Mouse (Mus musculus) heart, adult 2 months (tissue): ENCODE data around the gene Ctsz. TPM values are rescaled to one million over a fixed set of nuclear protein-coding genes. Genes with fewer than 3 reads are reported as not detected.
A peak's percentile ranks its signal among the peaks of the same experiment; 100 is the strongest.

ENCODE experiments used
- DNase-seq, 2 experiments: peaks; one replicate each; pipeline ENCODE4 v3.0.0; 2021
- H3K27ac ChIP-seq: fragments of 200-600 bp; 2 replicates; pipeline ENCODE4 v1.8.1; 2022
- H3K27me3 ChIP-seq: fragments of 200-500 bp; 2 replicates; pipeline ENCODE4 v1.6.1; 2012; ENCODE audit warnings: mild to moderate bottlenecking, low read length, inconsistent platforms, mixed read lengths; ENCODE audit not compliant: control insufficient read depth, insufficient read depth
- H3K36me3 ChIP-seq: fragments of 200-500 bp; 2 replicates; pipeline ENCODE4 v1.6.1; 2012; ENCODE audit warnings: low read length, inconsistent platforms; ENCODE audit not compliant: control insufficient read depth, insufficient read depth
- H3K4me1 ChIP-seq: fragments of 200-500 bp; 2 replicates; pipeline ENCODE4 v1.6.1; 2011; ENCODE audit warnings: low read length; ENCODE audit not compliant: control insufficient read depth, insufficient read depth
- H3K4me3 ChIP-seq: fragments of 200-600 bp; 2 replicates; pipeline ENCODE4 v1.8.1; 2022
- H3K79me2 ChIP-seq: fragments of 200-500 bp; replicated peaks from 2 replicates; pipeline ENCODE4 v1.6.1; 2012; ENCODE audit warnings: mild to moderate bottlenecking, inconsistent platforms, low read length, moderate library complexity, mixed read lengths; ENCODE audit not compliant: control insufficient read depth, insufficient read depth
- H3K9ac ChIP-seq: fragments of 200-500 bp; 2 replicates; pipeline ENCODE4 v1.6.1; 2012; ENCODE audit warnings: low read depth, mild to moderate bottlenecking, control low read depth, inconsistent platforms, low read length, mixed read lengths
- CTCF ChIP-seq: fragments of 200-600 bp; IDR thresholded peaks from 2 replicates; pipeline ENCODE4 v1.8.1; 2022; ENCODE audit warnings: antibody characterized with exemption, mild to moderate bottlenecking, moderate library complexity
- EP300 ChIP-seq: fragments of 200-500 bp; IDR thresholded peaks from 2 replicates; pipeline ENCODE4 v1.6.1; 2011; ENCODE audit warnings: low read depth, low read length, control low read depth; ENCODE audit not compliant: insufficient read depth
- POLR2A ChIP-seq: fragments of 200-500 bp; IDR thresholded peaks from 2 replicates; pipeline ENCODE4 v1.6.1; 2011; ENCODE audit warnings: mild to moderate bottlenecking, low read depth, low read length, control low read depth; ENCODE audit not compliant: insufficient read depth
- WGBS: fragments of 180-500 bp; shearing (Covaris S2); methylation state at CpG from one replicate; pipeline ENCODE4 v1.1.7; 2018; 5-methylcytosine and 5-hydroxymethylcytosine counted together
- intact Hi-C: fragments of 180-260 bp; cut with DNase I; formaldehyde crosslinking; loops from one replicate; pipeline ENCODE4 v1.15.1; 2025
- long read RNA-seq: library from polyadenylated mRNA; stranded (forward); transcript quantifications from one replicate; pipeline ENCODE4 v2.0.0, GENCODE M21; 2021
- polyA plus RNA-seq: library from polyadenylated mRNA; depleted of rRNA; stranded (reverse); fragments of >200 nt; gene quantifications from 2 replicates; pipeline ENCODE4 v1.2.3, GENCODE M21; 2012; rRNA removed
- total RNA-seq, 2 experiments: library from RNA; stranded (reverse); gene quantifications; 2 replicates each; pipeline ENCODE4 v1.2.3; 2021

Ctsz gene
- total RNA-seq: 10 to 100 TPM; 31.1 to 34.4 TPM
- 49.5 and 59.5 TPM in 2 replicates for polyA plus RNA-seq
- long read RNA-seq, transcript Ctsz-201 (6 exons, 1,441 nt): major isoform, 41 of 43 reads
- long read RNA-seq, partial matches to known transcripts: 0 of 43 reads
- long read RNA-seq, other reads (novel, unspliced or antisense): 2 of 43 reads

DNA sequence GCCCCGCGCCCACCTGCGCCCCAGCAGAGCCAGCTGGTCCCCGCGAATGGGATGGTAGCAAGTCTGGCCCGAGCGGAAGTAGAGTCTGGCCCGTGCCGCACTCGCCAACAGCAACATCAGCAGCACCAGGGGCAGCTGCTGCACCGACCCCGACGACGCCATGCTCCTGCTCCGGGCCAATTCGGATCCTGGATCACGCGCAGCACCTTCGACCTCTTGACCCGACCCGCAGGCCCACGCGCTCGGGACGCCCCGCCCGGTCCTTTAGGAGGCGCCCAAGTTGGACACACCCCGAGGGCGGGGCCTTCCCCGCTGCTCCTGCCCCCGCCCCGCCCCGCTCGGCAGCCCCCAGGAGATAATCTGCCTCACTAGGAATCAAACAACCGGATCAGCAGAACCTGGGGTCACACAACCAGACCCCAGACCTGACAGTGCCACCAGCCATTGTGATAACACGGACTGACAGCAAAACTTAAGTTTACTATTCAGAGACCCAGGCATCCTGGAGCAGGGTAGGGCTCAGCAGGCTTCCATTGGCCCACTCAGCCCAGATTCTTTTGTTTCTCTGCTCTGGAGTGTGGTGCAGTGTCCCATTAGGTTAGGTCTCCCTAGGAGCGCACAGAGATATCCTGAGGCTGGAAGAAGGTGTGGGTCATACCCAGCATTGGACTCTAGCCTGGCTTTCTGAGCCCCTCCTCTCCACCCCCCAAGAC lies at the start of gene Ctsz:
Ctsz (minus strand) TSS at position 303 of the 713 bp plus-strand sequence.
- H3K9ac ChIP-seq: peak within 1 kb of the TSS; percentile 84
- H3K4me1 ChIP-seq: peaks cover 5% of the 10 kb centered on the region
- no peaks in the 10 kb centered on the region for H3K79me2 ChIP-seq
- peak; percentile 86 to 87 for DNase-seq
- H3K27me3 ChIP-seq: no peaks in the 10 kb centered on the region
- no peaks in the 10 kb centered on the region for H3K36me3 ChIP-seq
- H3K27ac ChIP-seq: peak within 1 kb of the TSS; percentile 78
- 2% methylated on average over 38 of the region's 38 CpGs for WGBS
- intact Hi-C loops: loop anchor here (2.0 kb wide), 1 partner anchor 24 kb away; the partner anchor contains the start of gene Nelfcd
- H3K4me3 ChIP-seq: peak within 1 kb of the TSS; percentile 50
- no peak for TF ChIP-seq CTCF
- peak; percentile 39; the same call in 1 of the 2 replicates for TF ChIP-seq POLR2A

DNA sequence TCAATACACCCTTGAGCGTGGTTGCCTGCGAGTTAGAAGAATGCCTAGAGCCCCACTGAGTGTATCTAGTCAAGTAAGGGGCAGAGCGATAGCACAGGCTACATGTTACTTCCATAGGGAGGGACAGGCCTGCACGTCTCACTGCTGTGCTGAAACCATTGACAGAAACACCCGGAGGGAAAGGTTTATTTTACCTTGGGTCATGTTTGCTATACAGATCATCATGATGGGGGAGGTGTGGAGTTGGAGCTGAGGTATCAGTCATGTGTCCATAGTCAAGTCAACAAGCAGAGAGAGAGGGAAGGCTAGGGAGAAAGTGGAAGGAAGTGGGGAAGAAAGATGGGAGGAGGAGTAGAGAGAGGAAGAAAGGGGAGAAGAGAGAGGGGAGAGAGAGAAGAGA lies 48.2 kb upstream of the Ctsz start:
- H3K27me3 ChIP-seq: no peaks in the 10 kb centered on the region
- 80% methylated on average over 5 of the region's 5 CpGs for WGBS
- intact Hi-C loops: no loop called here
- TF ChIP-seq POLR2A (no peak), EP300 (no peak), CTCF (no peak)
- no peaks in the 10 kb centered on the region for H3K4me1 ChIP-seq
- no peaks in the 10 kb centered on the region for H3K79me2 ChIP-seq
- no peak overlapping the region for H3K4me3 ChIP-seq
- no peaks in the 10 kb centered on the region for H3K36me3 ChIP-seq
- H3K9ac ChIP-seq: no peak overlapping the region
- no peak overlapping the region for H3K27ac ChIP-seq
- no peak for DNase-seq

GRCm38 (mm10) chr2:174478746-174479145 lies 39.9 kb upstream of the Ctsz start:
- Histone ChIP-seq H3K9ac (no peak overlapping the region), H3K27ac (no peak overlapping the region), H3K27me3 (no peaks in the 10 kb centered on the region), H3K36me3 (no peaks in the 10 kb centered on the region), H3K79me2 (no peaks in the 10 kb centered on the region), H3K4me3 (no peak overlapping the region), H3K4me1 (no peaks in the 10 kb centered on the region)
- intact Hi-C loops: loop anchor here (10.0 kb wide), 1 partner anchor 404 kb away; the partner anchor contains the start of gene Stx16
- no peak for DNase-seq
- TF ChIP-seq POLR2A: no peak
- no peak for TF ChIP-seq EP300
- no peak for TF ChIP-seq CTCF
- WGBS: 65% methylated on average over 5 of the region's 5 CpGs

DNA sequence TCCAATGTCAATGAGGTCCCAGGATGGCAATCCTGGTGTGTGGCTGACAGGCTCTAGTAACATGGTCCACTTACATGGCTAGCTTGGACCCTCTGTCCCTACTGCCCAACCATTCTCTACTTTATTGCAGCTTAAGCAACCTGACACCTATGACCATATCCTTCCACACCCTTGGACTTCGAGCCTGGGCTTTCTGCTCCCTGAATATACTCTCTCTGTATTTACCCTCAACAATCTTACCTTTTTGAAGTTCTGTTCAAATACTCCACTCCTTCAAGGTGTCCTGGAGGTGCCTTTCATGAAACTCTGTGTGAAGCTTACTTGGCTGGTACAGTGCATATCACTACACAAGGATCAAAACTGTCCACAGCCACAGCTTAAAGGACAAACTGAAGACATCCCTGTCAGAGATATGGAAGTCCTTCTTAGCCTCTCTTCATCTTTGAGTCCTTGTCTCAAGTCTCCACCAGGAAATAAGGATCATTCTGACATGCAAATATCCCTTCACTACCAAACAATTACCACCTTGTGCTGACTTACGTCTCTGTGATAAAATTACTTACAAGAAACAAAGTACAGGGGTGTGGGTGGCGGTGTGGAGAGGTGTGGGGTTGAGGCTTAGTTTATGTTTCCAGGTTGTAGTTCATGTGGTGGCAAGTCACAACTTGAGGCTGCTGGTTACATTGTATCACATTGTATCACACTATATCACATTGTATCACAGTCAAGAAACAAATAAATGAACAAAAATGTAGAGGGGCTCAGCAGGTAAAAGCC lies 38.9 kb upstream of the Ctsz start:
- H3K27ac ChIP-seq: no peak overlapping the region
- no peak overlapping the region for H3K4me3 ChIP-seq
- H3K9ac ChIP-seq: no peak overlapping the region
- TF ChIP-seq POLR2A (no peak), CTCF (no peak), EP300 (no peak)
- 80% methylated on average over 3 of the region's 3 CpGs for WGBS
- no peaks in the 10 kb centered on the region for H3K27me3 ChIP-seq
- no peak for DNase-seq
- intact Hi-C loops: loop anchor here (10.0 kb wide), 1 partner anchor 403 kb away; the partner anchor contains the start of gene Stx16
- no peaks in the 10 kb centered on the region for H3K79me2 ChIP-seq
- no peaks in the 10 kb centered on the region for H3K36me3 ChIP-seq
- peaks cover 3% of the 10 kb centered on the region for H3K4me1 ChIP-seq

- peak overlapping the region; percentile 64; the same call in 1 of the 2 replicates for H3K27ac ChIP-seq
- intact Hi-C loops: loop anchor here (2.0 to 10.0 kb wide), 3 partner anchors 59 to 399 kb away; partner anchors contain the start of genes Nelfcd and Stx16
- peaks cover 5% of the 10 kb centered on the region; the same call in 1 of the 2 replicates for H3K36me3 ChIP-seq
- peaks cover 8% of the 10 kb centered on the region for H3K4me1 ChIP-seq
- H3K79me2 ChIP-seq: no peaks in the 10 kb centered on the region
- H3K9ac ChIP-seq: peak overlapping the region; percentile 57; the same call in 1 of the 2 replicates
- peak overlapping the region; percentile 84 for H3K4me3 ChIP-seq
- TF ChIP-seq CTCF: no peak
- no peak for TF ChIP-seq EP300
- no peak for TF ChIP-seq POLR2A
- DNase-seq: peak in 1 of 2 experiments; percentile 30
- no peaks in the 10 kb centered on the region for H3K27me3 ChIP-seq
- 78% methylated on average over 5 of the region's 5 CpGs for WGBS
Measured at GRCm38 (mm10) chr2:174473550-174473927, 34.7 kb upstream of the Ctsz start.
